Mouse (Mus musculus): ENCODE results near the gene Ank. TPM values are rescaled to one million over a fixed set of nuclear protein-coding genes. Genes with fewer than 3 reads are reported as not detected.
A peak's percentile ranks its signal among the peaks of the same experiment; 100 is the strongest.

The Ank gene
- total and polyA plus RNA-seq, 3 experiments, result 0.04 to 0.15 TPM; not detected in 1

DNA sequence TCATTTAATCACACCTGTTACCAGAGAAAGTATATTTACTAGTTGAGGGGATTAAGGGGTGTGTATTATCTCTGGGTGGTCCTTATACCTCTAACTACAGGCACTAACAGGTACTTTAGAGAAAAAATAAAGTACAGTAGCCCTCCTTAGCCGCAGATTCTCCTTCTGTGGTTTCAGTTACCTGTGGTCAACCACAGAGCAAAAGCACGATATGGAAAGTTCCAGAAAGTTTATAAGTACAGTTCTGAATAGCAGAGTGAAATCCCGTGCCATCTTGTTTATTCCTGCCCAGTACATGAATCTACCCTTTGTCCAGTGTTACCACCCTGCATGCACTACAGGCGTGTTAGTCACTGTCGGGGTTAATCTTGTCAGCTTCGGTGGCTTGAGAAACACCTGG is 112.4 kb downstream of the Ank start:
- no peaks in the 10 kb centered on the region for H3K9me3 ChIP-seq (replicated peaks; ENCODE audit: insufficient read depth, low read length)
- H3K4me3 ChIP-seq (ENCODE audit: control insufficient read depth in 1 of 2, insufficient read depth in 1 of 2, low read depth in 2 of 2, low read length in 2 of 2), result no peak overlapping the region
- no peaks in the 10 kb centered on the region for H3K4me1 ChIP-seq (ENCODE audit: control insufficient read depth in 1 of 2, insufficient read depth in 2 of 2, low read length in 2 of 2)
- no peak overlapping the region for H3K27ac ChIP-seq (ENCODE audit: control insufficient read depth, low read depth, low read length)
- H3K27me3 ChIP-seq (ENCODE audit: control insufficient read depth in 1 of 2, insufficient read depth in 2 of 2, low read length in 2 of 2), result no peaks in the 10 kb centered on the region
- no peaks in the 10 kb centered on the region for H3K36me3 ChIP-seq (ENCODE audit: control insufficient read depth in 1 of 2, insufficient read depth in 2 of 2, low read length in 2 of 2)
- H3K9ac ChIP-seq (ENCODE audit: control insufficient read depth, low read depth, low read length, poor library complexity, severe bottlenecking), result no peak overlapping the region
- DNase-seq (ENCODE audit: low read depth, low spot score), result no peak
- TF ChIP-seq KAT2A (conservative IDR thresholded peaks at IDR 0.05; ENCODE audit: low read depth, low read length), result no peak
- no peak for TF ChIP-seq USF1 (IDR thresholded peaks at IDR 0.05; ENCODE audit: low read depth, low read length)
- no peak for TF ChIP-seq HCFC1 (IDR thresholded peaks at IDR 0.05; ENCODE audit: low read depth, low read length)
- no peak for TF ChIP-seq GATA1 (IDR thresholded peaks at IDR 0.05; ENCODE audit: low read depth, low read length)
- TF ChIP-seq NELFE (IDR thresholded peaks at IDR 0.05; ENCODE audit: low read depth, low read length), result no peak
- TF ChIP-seq NRF1 (IDR thresholded peaks at IDR 0.05; ENCODE audit: insufficient read depth, low read depth, low read length, poor library complexity, severe bottlenecking), result no peak
- TF ChIP-seq SMC3 (IDR thresholded peaks at IDR 0.05; ENCODE audit: low read depth, low read length), result no peak
- H3K79me2 ChIP-seq (ENCODE audit: control insufficient read depth, insufficient read depth, low read length, poor library complexity), result no peaks in the 10 kb centered on the region

DNA sequence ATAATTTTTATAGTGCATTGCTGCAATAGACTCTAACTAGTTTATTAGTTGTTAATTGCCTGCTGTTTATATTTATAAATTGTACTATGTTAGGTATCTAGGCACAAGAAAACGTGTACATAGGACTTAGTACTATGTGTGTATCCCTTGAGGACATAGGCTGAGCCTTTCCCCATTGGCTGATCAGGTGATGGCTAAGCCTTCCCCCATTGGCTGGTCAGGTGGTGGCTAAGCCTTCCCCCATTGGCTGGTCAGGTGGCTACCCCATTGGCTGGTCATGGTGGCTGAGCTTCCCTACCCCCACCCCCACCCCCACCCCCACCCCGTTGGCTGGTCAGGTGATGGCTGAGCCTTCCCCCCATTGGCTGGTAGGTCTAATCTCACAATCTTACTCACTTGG is 113.4 kb downstream of the Ank start:
- Histone ChIP-seq H3K9me3 (replicated peaks; ENCODE audit: insufficient read depth, low read length) (no peaks in the 10 kb centered on the region), H3K36me3 (ENCODE audit: control insufficient read depth in 1 of 2, insufficient read depth in 2 of 2, low read length in 2 of 2) (no peaks in the 10 kb centered on the region), H3K27me3 (ENCODE audit: control insufficient read depth in 1 of 2, insufficient read depth in 2 of 2, low read length in 2 of 2) (no peaks in the 10 kb centered on the region), H3K4me1 (ENCODE audit: control insufficient read depth in 1 of 2, insufficient read depth in 2 of 2, low read length in 2 of 2) (no peaks in the 10 kb centered on the region), H3K27ac (ENCODE audit: control insufficient read depth, low read depth, low read length) (no peak overlapping the region), H3K9ac (ENCODE audit: control insufficient read depth, low read depth, low read length, poor library complexity, severe bottlenecking) (no peak overlapping the region), H3K4me3 (ENCODE audit: control insufficient read depth in 1 of 2, insufficient read depth in 1 of 2, low read depth in 2 of 2, low read length in 2 of 2) (no peak overlapping the region), H3K79me2 (ENCODE audit: control insufficient read depth, insufficient read depth, low read length, poor library complexity) (no peaks in the 10 kb centered on the region)
- DNase-seq (ENCODE audit: low read depth, low spot score), result no peak
- no peak for TF ChIP-seq JUND (IDR thresholded peaks at IDR 0.05; ENCODE audit: low read depth, low read length)
- 0 out of 2 replicates have a peak, but pooled peaks have one; percentile 27 for TF ChIP-seq USF1 (IDR thresholded peaks at IDR 0.05; ENCODE audit: low read depth, low read length)
- TF ChIP-seq POLR2AphosphoS2 (IDR thresholded peaks at IDR 0.05; ENCODE audit: low read length), result no peak

DNA sequence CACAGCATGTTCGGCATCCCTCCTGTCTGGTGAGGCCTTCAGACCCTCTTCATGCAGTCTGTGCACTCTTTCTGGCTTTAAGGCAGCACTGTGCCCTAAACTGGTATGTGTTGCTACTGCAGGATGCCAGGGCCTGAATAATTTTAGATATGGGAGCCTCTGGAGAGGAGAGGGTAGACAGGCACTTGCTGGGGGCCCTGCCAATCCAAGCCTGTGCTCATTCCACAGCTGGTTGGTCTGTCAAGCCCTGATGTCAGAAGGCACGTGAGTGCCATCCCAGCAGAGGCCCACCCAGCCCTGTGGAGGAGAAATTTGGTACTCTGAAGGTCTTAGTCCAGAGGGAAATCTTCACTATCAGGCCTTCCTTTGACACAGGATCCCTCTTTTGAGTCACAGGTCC is 114.3 kb downstream of the Ank start:
- Histone ChIP-seq H3K27me3 (ENCODE audit: control insufficient read depth in 1 of 2, insufficient read depth in 2 of 2, low read length in 2 of 2) (no peaks in the 10 kb centered on the region), H3K79me2 (ENCODE audit: control insufficient read depth, insufficient read depth, low read length, poor library complexity) (no peaks in the 10 kb centered on the region), H3K9me3 (replicated peaks; ENCODE audit: insufficient read depth, low read length) (no peaks in the 10 kb centered on the region), H3K4me3 (ENCODE audit: control insufficient read depth in 1 of 2, insufficient read depth in 1 of 2, low read depth in 2 of 2, low read length in 2 of 2) (no peak overlapping the region), H3K36me3 (ENCODE audit: control insufficient read depth in 1 of 2, insufficient read depth in 2 of 2, low read length in 2 of 2) (no peaks in the 10 kb centered on the region), H3K9ac (ENCODE audit: control insufficient read depth, low read depth, low read length, poor library complexity, severe bottlenecking) (no peak overlapping the region), H3K27ac (ENCODE audit: control insufficient read depth, low read depth, low read length) (no peak overlapping the region), H3K4me1 (ENCODE audit: control insufficient read depth in 1 of 2, insufficient read depth in 2 of 2, low read length in 2 of 2) (no peaks in the 10 kb centered on the region)
- TF ChIP-seq USF2 (IDR thresholded peaks at IDR 0.05; ENCODE audit: borderline replicate concordance in 1 of 2, insufficient read depth in 1 of 2, low read depth in 1 of 2, low read length in 2 of 2) (no peak), UBTF (IDR thresholded peaks at IDR 0.05; ENCODE audit: borderline replicate concordance, insufficient read depth, low read depth, low read length) (no peak), JUND (IDR thresholded peaks at IDR 0.05; ENCODE audit: low read depth, low read length) (no peak), ZKSCAN1 (IDR thresholded peaks at IDR 0.05; ENCODE audit: low read depth, low read length) (no peak), HCFC1 (IDR thresholded peaks at IDR 0.05; ENCODE audit: low read depth, low read length) (no peak), MAX (IDR thresholded peaks at IDR 0.05; ENCODE audit: low read length) (no peak), CHD2 (IDR thresholded peaks at IDR 0.05; ENCODE audit: low read length) (no peak), CTCF (IDR thresholded peaks at IDR 0.05 in 2 of 3, conservative IDR thresholded peaks at IDR 0.05 in 1 of 3; ENCODE audit: control insufficient read depth in 1 of 3, insufficient read depth in 1 of 3, low read depth in 2 of 3, low read length in 3 of 3, poor library complexity in 1 of 3, severe bottlenecking in 1 of 3) (no peak), ETS1 (IDR thresholded peaks at IDR 0.05; ENCODE audit: low read depth, low read length) (no peak), NELFE (IDR thresholded peaks at IDR 0.05; ENCODE audit: low read depth, low read length) (no peak), ZMIZ1 (IDR thresholded peaks at IDR 0.05; ENCODE audit: low read depth, low read length) (no peak), SMC3 (IDR thresholded peaks at IDR 0.05; ENCODE audit: low read depth, low read length) (no peak), E2F4 (IDR thresholded peaks at IDR 0.05; ENCODE audit: borderline replicate concordance, low read depth, low read length) (no peak), BHLHE40 (IDR thresholded peaks at IDR 0.05; ENCODE audit: borderline replicate concordance, low read depth, low read length) (no peak), CHD1 (IDR thresholded peaks at IDR 0.05; ENCODE audit: low read depth, low read length) (no peak), MYC (IDR thresholded peaks at IDR 0.05; ENCODE audit: low read depth, low read length) (no peak), POLR2AphosphoS2 (IDR thresholded peaks at IDR 0.05; ENCODE audit: low read length) (no peak)
- no peak for DNase-seq (ENCODE audit: low read depth, low spot score)

All from MEL (cell line).